Mouse (Mus musculus): Measurements from ENCODE around the gene Nek7. TPM values are rescaled to one million over a fixed set of nuclear protein-coding genes. Genes with fewer than 3 reads are reported as not detected.
A peak's percentile ranks its signal among the peaks of the same experiment; 100 is the strongest.

The Nek7 gene
- polyA plus RNA-seq, 1 experiment from 2014 or later: 44.7 TPM

DNA sequence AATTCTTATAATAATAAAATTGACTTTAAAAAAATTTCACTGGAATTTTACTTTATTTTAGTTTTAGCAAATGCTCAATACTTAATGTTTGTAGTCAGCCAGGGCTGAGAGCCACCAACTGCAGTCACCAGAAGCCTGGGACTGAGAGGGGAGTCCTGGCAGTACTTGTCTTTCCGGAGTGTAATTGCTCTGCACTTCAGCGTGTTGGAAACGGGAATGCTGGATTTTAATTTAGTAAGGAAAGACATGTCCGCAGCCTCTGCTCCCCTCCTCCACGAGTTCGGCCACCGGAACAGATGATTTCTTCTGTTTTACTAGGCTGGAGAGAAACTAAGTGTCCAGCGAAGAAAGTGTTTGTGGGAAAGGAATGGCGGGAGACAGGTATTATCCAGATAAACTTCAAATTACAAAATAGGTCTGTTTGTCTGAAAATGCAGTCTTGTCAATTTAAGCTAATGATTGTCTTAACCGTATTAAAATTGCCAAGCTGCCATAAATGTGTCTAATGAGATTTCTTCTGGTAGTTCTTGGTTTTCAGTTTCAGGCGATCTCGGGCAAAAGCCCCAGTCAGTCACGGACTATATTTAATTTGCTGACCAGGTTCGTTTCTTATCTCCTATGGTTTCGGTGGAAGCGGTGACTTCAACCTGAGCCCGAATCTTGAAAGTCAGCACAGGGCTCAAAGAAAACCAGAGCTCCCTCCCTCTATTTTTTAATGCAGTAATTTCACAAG, 2.5 kb downstream of the Nek7 start:
- Histone ChIP-seq H3K9ac (replicated peaks; ENCODE audit: low read depth, low read length) (peak overlapping the region; percentile 12; the same call in 1 of the 2 replicates), H3K27me3 (ENCODE audit: control insufficient read depth, insufficient read depth, low read length) (no peaks in the 10 kb centered on the region), H3K27ac (ENCODE audit: low read length) (peak overlapping the region; percentile 67; the same call in 1 of the 2 replicates), H3K36me3 (ENCODE audit: control insufficient read depth, insufficient read depth, low read length) (no peaks in the 10 kb centered on the region), H3K4me2 (replicated peaks; ENCODE audit: low read depth, low read length) (peak overlapping the region; percentile 68), H3K4me1 (ENCODE audit: control insufficient read depth, insufficient read depth, low read length) (0 out of 2 replicates have a peak, but pooled peaks cover 2% of the 10 kb centered on the region), H3K4me3 (ENCODE audit: low read depth, low read length) (peak overlapping the region; percentile 95), H3K9me3 (ENCODE audit: control insufficient read depth, low read depth, low read length) (no peaks in the 10 kb centered on the region)
- 10% methylated on average over 17 of the region's 17 CpGs for WGBS
- ATAC-seq (ENCODE audit: insufficient number of reproducible peaks, insufficient read depth, low FRiP score, low read depth): no peak

- Histone ChIP-seq H3K27me3 (ENCODE audit: control insufficient read depth, insufficient read depth, low read length) (no peaks in the 10 kb centered on the region), H3K9ac (replicated peaks; ENCODE audit: low read depth, low read length) (no peak overlapping the region), H3K4me2 (replicated peaks; ENCODE audit: low read depth, low read length) (no peak overlapping the region), H3K4me1 (ENCODE audit: control insufficient read depth, insufficient read depth, low read length) (0 out of 2 replicates have a peak, but pooled peaks cover 2% of the 10 kb centered on the region), H3K9me3 (ENCODE audit: control insufficient read depth, low read depth, low read length) (no peaks in the 10 kb centered on the region), H3K36me3 (ENCODE audit: control insufficient read depth, insufficient read depth, low read length) (no peaks in the 10 kb centered on the region), H3K4me3 (ENCODE audit: low read depth, low read length) (no peak overlapping the region), H3K27ac (ENCODE audit: low read length) (no peak overlapping the region)
- WGBS: 80% methylated on average over 3 of the region's 3 CpGs
- ATAC-seq (ENCODE audit: insufficient number of reproducible peaks, insufficient read depth, low FRiP score, low read depth): no peak
Observed at GRCm38 (mm10) chr1:138615388-138615787, 4.6 kb downstream of the Nek7 start.

DNA sequence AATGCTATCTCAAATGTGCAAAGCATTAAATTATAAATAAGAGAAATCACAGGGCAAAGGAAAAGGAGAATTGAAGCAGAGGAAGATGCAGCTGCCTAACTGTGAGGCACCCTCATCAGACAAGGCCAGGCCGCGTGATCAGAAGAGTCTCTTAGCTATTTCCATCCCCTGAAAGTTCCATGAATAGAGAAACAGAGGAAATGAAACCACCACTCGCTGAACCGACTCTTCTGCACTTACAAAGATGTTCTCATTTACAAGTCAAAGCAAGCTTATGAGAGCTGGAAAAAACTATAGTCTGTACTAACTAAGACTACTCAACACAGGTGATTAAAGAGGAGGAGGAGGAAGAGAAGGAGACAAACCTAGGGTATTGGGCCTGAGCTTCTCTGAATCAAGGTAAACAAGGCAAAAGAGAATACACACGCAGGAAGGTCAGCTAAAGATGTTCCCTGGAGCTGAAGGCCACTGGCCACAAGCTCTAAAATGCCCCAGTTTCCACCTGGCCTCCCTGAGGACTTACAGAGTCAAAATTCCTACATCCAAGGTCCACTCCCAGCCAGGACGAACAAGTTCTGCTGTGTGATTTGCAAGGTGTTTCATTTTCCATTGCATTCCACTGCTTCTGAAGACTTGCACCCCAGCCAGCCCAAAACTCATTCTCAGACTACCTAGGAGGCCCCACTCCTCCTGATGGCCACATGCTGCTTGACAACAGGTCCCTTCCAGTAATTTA, 5.2 kb downstream of the Nek7 start:
- no peak for ATAC-seq (ENCODE audit: insufficient number of reproducible peaks, insufficient read depth, low FRiP score, low read depth)
- 72% methylated on average over 6 of the region's 6 CpGs for WGBS
- no peak overlapping the region for H3K27ac ChIP-seq (ENCODE audit: low read length)

GRCm38 (mm10) chr1:138612177-138612576, 7.8 kb downstream of the Nek7 start:
- no peak for ATAC-seq (ENCODE audit: insufficient number of reproducible peaks, insufficient read depth, low FRiP score, low read depth)
- Histone ChIP-seq H3K4me3 (ENCODE audit: low read depth, low read length) (no peak overlapping the region), H3K36me3 (ENCODE audit: control insufficient read depth, insufficient read depth, low read length) (no peaks in the 10 kb centered on the region), H3K4me2 (replicated peaks; ENCODE audit: low read depth, low read length) (no peak overlapping the region), H3K4me1 (ENCODE audit: control insufficient read depth, insufficient read depth, low read length) (0 out of 2 replicates have a peak, but pooled peaks cover under 1% of the 10 kb centered on the region), H3K27ac (ENCODE audit: low read length) (no peak overlapping the region), H3K27me3 (ENCODE audit: control insufficient read depth, insufficient read depth, low read length) (no peaks in the 10 kb centered on the region), H3K9ac (replicated peaks; ENCODE audit: low read depth, low read length) (no peak overlapping the region), H3K9me3 (ENCODE audit: control insufficient read depth, low read depth, low read length) (no peaks in the 10 kb centered on the region)
- 87% methylated on average over 1 of the region's 1 CpGs for WGBS

More for the DNA sequence above, 5.2 kb downstream of the Nek7 start:
- no peaks in the 10 kb centered on the region for H3K36me3 ChIP-seq (ENCODE audit: control insufficient read depth, insufficient read depth, low read length)
- no peak overlapping the region for H3K9ac ChIP-seq (replicated peaks; ENCODE audit: low read depth, low read length)
- no peaks in the 10 kb centered on the region for H3K27me3 ChIP-seq (ENCODE audit: control insufficient read depth, insufficient read depth, low read length)
- H3K4me3 ChIP-seq (ENCODE audit: low read depth, low read length): no peak overlapping the region
- H3K9me3 ChIP-seq (ENCODE audit: control insufficient read depth, low read depth, low read length): no peaks in the 10 kb centered on the region
- H3K4me1 ChIP-seq (ENCODE audit: control insufficient read depth, insufficient read depth, low read length): 0 out of 2 replicates have a peak, but pooled peaks cover 2% of the 10 kb centered on the region
- H3K4me2 ChIP-seq (replicated peaks; ENCODE audit: low read depth, low read length): no peak overlapping the region

DNA sequence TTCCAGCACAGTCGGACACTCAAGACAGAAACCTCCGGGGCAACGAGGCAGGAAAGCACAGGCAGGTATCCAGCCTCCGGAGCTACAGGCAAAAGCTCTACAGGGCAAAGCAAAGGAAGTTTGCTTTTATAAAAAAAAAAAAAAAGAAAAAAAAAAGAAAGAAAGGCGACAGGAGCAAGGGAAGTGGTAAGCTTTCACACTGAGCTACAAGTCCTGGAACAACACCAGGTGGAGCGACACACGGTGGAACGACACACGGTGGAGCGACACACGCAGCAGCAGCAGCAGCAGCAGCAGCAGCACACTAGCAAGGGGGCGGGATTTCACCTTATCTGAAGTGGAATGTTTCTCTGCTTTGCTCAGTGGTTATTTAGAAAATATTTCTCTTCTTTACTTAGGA, 10.8 kb downstream of the Nek7 start:
- Histone ChIP-seq H3K4me1 (ENCODE audit: control insufficient read depth, insufficient read depth, low read length) (no peaks in the 10 kb centered on the region), H3K4me2 (replicated peaks; ENCODE audit: low read depth, low read length) (no peak overlapping the region), H3K27ac (ENCODE audit: low read length) (no peak overlapping the region), H3K9me3 (ENCODE audit: control insufficient read depth, low read depth, low read length) (no peaks in the 10 kb centered on the region), H3K27me3 (ENCODE audit: control insufficient read depth, insufficient read depth, low read length) (no peaks in the 10 kb centered on the region), H3K9ac (replicated peaks; ENCODE audit: low read depth, low read length) (no peak overlapping the region), H3K36me3 (ENCODE audit: control insufficient read depth, insufficient read depth, low read length) (no peaks in the 10 kb centered on the region), H3K4me3 (ENCODE audit: low read depth, low read length) (no peak overlapping the region)
- WGBS: 76% methylated on average over 12 of the region's 12 CpGs
- no peak for ATAC-seq (ENCODE audit: insufficient number of reproducible peaks, insufficient read depth, low FRiP score, low read depth)

GRCm38 (mm10) chr1:138608336-138608735, 11.6 kb downstream of the Nek7 start:
- Histone ChIP-seq H3K4me1 (ENCODE audit: control insufficient read depth, insufficient read depth, low read length) (no peaks in the 10 kb centered on the region), H3K4me3 (ENCODE audit: low read depth, low read length) (no peak overlapping the region), H3K27ac (ENCODE audit: low read length) (no peak overlapping the region), H3K27me3 (ENCODE audit: control insufficient read depth, insufficient read depth, low read length) (no peaks in the 10 kb centered on the region), H3K36me3 (ENCODE audit: control insufficient read depth, insufficient read depth, low read length) (no peaks in the 10 kb centered on the region), H3K9ac (replicated peaks; ENCODE audit: low read depth, low read length) (no peak overlapping the region), H3K9me3 (ENCODE audit: control insufficient read depth, low read depth, low read length) (no peaks in the 10 kb centered on the region), H3K4me2 (replicated peaks; ENCODE audit: low read depth, low read length) (no peak overlapping the region)
- ATAC-seq (ENCODE audit: insufficient number of reproducible peaks, insufficient read depth, low FRiP score, low read depth): no peak
- WGBS: 92% methylated on average over 7 of the region's 7 CpGs

DNA sequence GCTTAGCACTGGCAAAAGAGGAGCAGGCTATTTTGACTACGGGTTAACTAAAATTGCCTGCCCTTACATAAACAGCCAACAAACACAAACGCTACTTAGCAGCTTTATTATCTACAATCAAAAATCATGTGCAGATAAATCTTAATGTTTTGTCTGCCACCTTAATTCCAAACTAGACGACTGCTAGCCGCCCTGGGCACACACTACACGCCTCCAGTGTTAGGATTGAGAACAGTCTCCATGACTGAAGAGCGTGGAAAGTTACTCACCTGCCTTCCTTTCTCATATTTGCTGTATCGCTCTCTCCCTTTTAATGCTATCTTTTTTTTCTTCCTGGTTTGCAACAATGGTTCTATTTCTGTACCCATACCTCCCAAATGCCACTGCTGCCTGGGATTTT, 12.1 kb downstream of the Nek7 start:
- Histone ChIP-seq H3K27ac (ENCODE audit: low read length) (no peak overlapping the region), H3K4me1 (ENCODE audit: control insufficient read depth, insufficient read depth, low read length) (no peaks in the 10 kb centered on the region), H3K4me2 (replicated peaks; ENCODE audit: low read depth, low read length) (no peak overlapping the region), H3K9ac (replicated peaks; ENCODE audit: low read depth, low read length) (no peak overlapping the region), H3K4me3 (ENCODE audit: low read depth, low read length) (no peak overlapping the region), H3K9me3 (ENCODE audit: control insufficient read depth, low read depth, low read length) (no peaks in the 10 kb centered on the region), H3K36me3 (ENCODE audit: control insufficient read depth, insufficient read depth, low read length) (no peaks in the 10 kb centered on the region), H3K27me3 (ENCODE audit: control insufficient read depth, insufficient read depth, low read length) (no peaks in the 10 kb centered on the region)
- ATAC-seq (ENCODE audit: insufficient number of reproducible peaks, insufficient read depth, low FRiP score, low read depth): no peak
- whole genome bisulfite sequencing: 81% methylated on average over 7 of the region's 7 CpGs

- no peaks in the 10 kb centered on the region for H3K4me1 ChIP-seq (ENCODE audit: control insufficient read depth, insufficient read depth, low read length)
- H3K9me3 ChIP-seq (ENCODE audit: control insufficient read depth, low read depth, low read length): no peaks in the 10 kb centered on the region
- no peak overlapping the region for H3K27ac ChIP-seq (ENCODE audit: low read length)
- H3K36me3 ChIP-seq (ENCODE audit: control insufficient read depth, insufficient read depth, low read length): no peaks in the 10 kb centered on the region
- H3K4me3 ChIP-seq (ENCODE audit: low read depth, low read length): no peak overlapping the region
- H3K9ac ChIP-seq (replicated peaks; ENCODE audit: low read depth, low read length): no peak overlapping the region
- no peak for ATAC-seq (ENCODE audit: insufficient number of reproducible peaks, insufficient read depth, low FRiP score, low read depth)
- no peaks in the 10 kb centered on the region for H3K27me3 ChIP-seq (ENCODE audit: control insufficient read depth, insufficient read depth, low read length)
- no peak overlapping the region for H3K4me2 ChIP-seq (replicated peaks; ENCODE audit: low read depth, low read length)
- 72% methylated on average over 8 of the region's 8 CpGs for WGBS
Observed at GRCm38 (mm10) chr1:138606771-138607170, 13.2 kb downstream of the Nek7 start.
